Mouse (Mus musculus): Measurements from ENCODE around the gene Dll4. TPM values are rescaled to one million over a fixed set of nuclear protein-coding genes. Genes with fewer than 3 reads are reported as not detected.

The Dll4 gene
- total and polyA plus RNA-seq, 3 experiments, result 0.12 to 0.13 TPM; not detected in 1

GRCm38 (mm10) chr2:119377826-119378225, 52.2 kb downstream of the Dll4 start:
- Histone ChIP-seq H3K4me3 (replicated peaks in 1 of 3; ENCODE audit: low read depth in 2 of 3, low read length in 2 of 3, poor library complexity in 1 of 3) (no peak overlapping the region), H3K4me1 (ENCODE audit: control insufficient read depth in 1 of 2, insufficient read depth in 2 of 2) (no peaks in the 10 kb centered on the region), H3K4me2 (ENCODE audit: insufficient read depth, low read depth, poor library complexity, severe bottlenecking) (no peak overlapping the region), H3K9ac (ENCODE audit: insufficient read depth, low read depth) (no peak overlapping the region), H3K27ac (ENCODE audit: insufficient read depth, low read depth) (no peak overlapping the region), H3K79me2 (replicated peaks; ENCODE audit: control insufficient read depth, extremely low read depth, insufficient read depth, poor library complexity, severe bottlenecking) (no peaks in the 10 kb centered on the region; the same call in 1 of the 2 replicates), H3K36me3 (replicated peaks in 1 of 2; ENCODE audit: control insufficient read depth in 1 of 2, insufficient read depth in 1 of 2, low read length in 1 of 2) (peaks cover 81 to 96% of the 10 kb centered on the region in 2 experiments), H3K27me3 (replicated peaks) (no peaks in the 10 kb centered on the region), H3K9me3 (replicated peaks; ENCODE audit: low read length) (no peaks in the 10 kb centered on the region)
- dilution Hi-C loops (cut with MboI; ENCODE audit: extremely low pct_ligation_motif_present, extremely low pct_unique_long_range_greater_than_20kb, low sequenced_read_pairs), result no loop called here
- in situ Hi-C loops (cut with MboI; ENCODE audit: low pct_ligation_motif_present, low pct_unique_long_range_greater_than_20kb, low sequenced_read_pairs), result no loop called here
- TF ChIP-seq POLR2AphosphoS2 (IDR thresholded peaks at IDR 0.05; ENCODE audit: low read depth, low read length), result no peak
- TF ChIP-seq ETS1 (conservative IDR thresholded peaks at IDR 0.05; ENCODE audit: low read depth, low read length), result no peak
- TF ChIP-seq RCOR1 (conservative IDR thresholded peaks at IDR 0.05; ENCODE audit: low read depth, low read length), result no peak
- TF ChIP-seq ZNF384 (IDR thresholded peaks at IDR 0.05; ENCODE audit: low read depth, low read length), result no peak
- no peak for TF ChIP-seq MAZ (IDR thresholded peaks at IDR 0.05; ENCODE audit: low read depth, low read length)
- TF ChIP-seq ZC3H11A (IDR thresholded peaks at IDR 0.05; ENCODE audit: low read depth, low read length), result no peak
- no peak for TF ChIP-seq IRF4 (IDR thresholded peaks at IDR 0.05; ENCODE audit: low read depth, low read length)
- TF ChIP-seq EP300 (IDR thresholded peaks at IDR 0.05; ENCODE audit: low read length), result no peak
- TF ChIP-seq NELFE (IDR thresholded peaks at IDR 0.05; ENCODE audit: low read depth, low read length), result no peak
- no peak for TF ChIP-seq NRF1 (IDR thresholded peaks at IDR 0.05; ENCODE audit: low read depth, low read length)
- TF ChIP-seq USF1 (IDR thresholded peaks at IDR 0.05; ENCODE audit: low read depth, low read length), result no peak
- TF ChIP-seq TCF12 (IDR thresholded peaks at IDR 0.05; ENCODE audit: low read depth, low read length), result no peak
- DNase-seq (ENCODE audit: extremely low read depth), result no peak

- no peak for TF ChIP-seq MAZ (IDR thresholded peaks at IDR 0.05; ENCODE audit: low read depth, low read length)
- no peak for TF ChIP-seq POLR2A (IDR thresholded peaks at IDR 0.05; ENCODE audit: low read depth, low read length)
- TF ChIP-seq PAX5 (IDR thresholded peaks at IDR 0.05; ENCODE audit: low read length), result no peak
- no peak for TF ChIP-seq ELF1 (IDR thresholded peaks at IDR 0.05; ENCODE audit: low read depth, low read length)
- no peak for TF ChIP-seq ETS1 (conservative IDR thresholded peaks at IDR 0.05; ENCODE audit: low read depth, low read length)
- TF ChIP-seq ZNF384 (IDR thresholded peaks at IDR 0.05; ENCODE audit: low read depth, low read length), result no peak
- TF ChIP-seq POLR2AphosphoS2 (IDR thresholded peaks at IDR 0.05; ENCODE audit: low read depth, low read length), result no peak
- no peak for TF ChIP-seq MYC (IDR thresholded peaks at IDR 0.05; ENCODE audit: low read depth, low read length)
- TF ChIP-seq NELFE (IDR thresholded peaks at IDR 0.05; ENCODE audit: low read depth, low read length), result no peak
- no peak for TF ChIP-seq RAD21 (IDR thresholded peaks at IDR 0.05; ENCODE audit: low read depth, low read length)
- TF ChIP-seq HCFC1 (IDR thresholded peaks at IDR 0.05; ENCODE audit: low read depth, low read length), result no peak
- TF ChIP-seq TBP (conservative IDR thresholded peaks at IDR 0.05; ENCODE audit: low read depth, low read length), result no peak
- no peak for TF ChIP-seq MAX (IDR thresholded peaks at IDR 0.05; ENCODE audit: low read length)
- TF ChIP-seq JUND (conservative IDR thresholded peaks at IDR 0.05; ENCODE audit: low read depth, low read length), result no peak
- dilution Hi-C loops (cut with MboI; ENCODE audit: extremely low pct_ligation_motif_present, extremely low pct_unique_long_range_greater_than_20kb, low sequenced_read_pairs), result no loop called here
- Histone ChIP-seq H3K4me2 (ENCODE audit: insufficient read depth, low read depth, poor library complexity, severe bottlenecking) (no peak overlapping the region), H3K79me2 (replicated peaks; ENCODE audit: control insufficient read depth, extremely low read depth, insufficient read depth, poor library complexity, severe bottlenecking) (no peaks in the 10 kb centered on the region; the same call in 1 of the 2 replicates), H3K9ac (ENCODE audit: insufficient read depth, low read depth) (no peak overlapping the region), H3K4me1 (ENCODE audit: control insufficient read depth in 1 of 2, insufficient read depth in 2 of 2) (no peaks in the 10 kb centered on the region), H3K27ac (ENCODE audit: insufficient read depth, low read depth) (no peak overlapping the region), H3K9me3 (replicated peaks; ENCODE audit: low read length) (no peaks in the 10 kb centered on the region), H3K4me3 (replicated peaks in 1 of 3; ENCODE audit: low read depth in 2 of 3, low read length in 2 of 3, poor library complexity in 1 of 3) (no peak overlapping the region), H3K27me3 (replicated peaks) (no peaks in the 10 kb centered on the region), H3K36me3 (replicated peaks in 1 of 2; ENCODE audit: control insufficient read depth in 1 of 2, insufficient read depth in 1 of 2, low read length in 1 of 2) (peaks cover 73 to 97% of the 10 kb centered on the region in 2 experiments)
- DNase-seq (ENCODE audit: extremely low read depth), result no peak
- in situ Hi-C loops (cut with MboI; ENCODE audit: low pct_ligation_motif_present, low pct_unique_long_range_greater_than_20kb, low sequenced_read_pairs), result no loop called here
Observed at GRCm38 (mm10) chr2:119379455-119379854, 53.9 kb downstream of the Dll4 start.

Other genes with a start within 250 kb of the Dll4 start
- 40.5 and 45.0 TPM in 2 replicates for gene Rad51, start 213.0 kb upstream of the Dll4 start, total RNA-seq (2012; rRNA removed)
- gene Rad51, start 213.0 kb upstream of the Dll4 start, total RNA-seq (2014; rRNA removed), result 16.1 and 18.6 TPM in 2 replicates
- 87.5 and 109 TPM in 2 replicates for gene Rad51, start 213.0 kb upstream of the Dll4 start, polyA plus RNA-seq (2012; ENCODE audit: insufficient read length, low read depth)
- gene Rmdn3, start 168.8 kb upstream of the Dll4 start, total RNA-seq (2012; rRNA removed), result 49.9 and 52.0 TPM in 2 replicates
- gene Rmdn3, start 168.8 kb upstream of the Dll4 start, total RNA-seq (2014; rRNA removed), result 59.1 and 61.2 TPM in 2 replicates
- 41.8 and 48.1 TPM in 2 replicates for gene Rmdn3, start 168.8 kb upstream of the Dll4 start, polyA plus RNA-seq (2012; ENCODE audit: insufficient read length, low read depth)
- gene Gchfr, start 158.0 kb upstream of the Dll4 start, total RNA-seq (2012; rRNA removed), result 9.5 and 18.2 TPM in 2 replicates
- 0.93 and 1.8 TPM in 2 replicates for gene Gchfr, start 158.0 kb upstream of the Dll4 start, total RNA-seq (2014; rRNA removed)
- gene Gchfr, start 158.0 kb upstream of the Dll4 start, polyA plus RNA-seq (2012; ENCODE audit: insufficient read length, low read depth), result 1.1 and 2.7 TPM in 2 replicates
- 4.7 and 9.2 TPM in 2 replicates for gene Gm14137, start 151.3 kb upstream of the Dll4 start, total RNA-seq (2012; rRNA removed)
- 2.3 and 2.6 TPM in 2 replicates for gene Gm14137, start 151.3 kb upstream of the Dll4 start, total RNA-seq (2014; rRNA removed)
- 3.3 and 3.4 TPM in 2 replicates for gene Gm14137, start 151.3 kb upstream of the Dll4 start, polyA plus RNA-seq (2012; ENCODE audit: insufficient read length, low read depth)
- 38.2 and 38.7 TPM in 2 replicates for gene Zfyve19, start 117.2 kb upstream of the Dll4 start, total RNA-seq (2012; rRNA removed)
- 25.6 and 28.0 TPM in 2 replicates for gene Zfyve19, start 117.2 kb upstream of the Dll4 start, total RNA-seq (2014; rRNA removed)
- gene Zfyve19, start 117.2 kb upstream of the Dll4 start, polyA plus RNA-seq (2012; ENCODE audit: insufficient read length, low read depth), result 39.9 and 45.2 TPM in 2 replicates
- 15.3 and 18.2 TPM in 2 replicates for gene Dnajc17, start 117.0 kb upstream of the Dll4 start, total RNA-seq (2012; rRNA removed)
- 19.6 and 19.8 TPM in 2 replicates for gene Dnajc17, start 117.0 kb upstream of the Dll4 start, total RNA-seq (2014; rRNA removed)
- gene Dnajc17, start 117.0 kb upstream of the Dll4 start, polyA plus RNA-seq (2012; ENCODE audit: insufficient read length, low read depth), result 22.9 and 26.3 TPM in 2 replicates
- not detected in 2 replicates for gene Ppp1r14d, start 95.9 kb upstream of the Dll4 start, total RNA-seq (2012; rRNA removed)
- not detected in 2 replicates for gene Ppp1r14d, start 95.9 kb upstream of the Dll4 start, total RNA-seq (2014; rRNA removed)
- not detected in 2 replicates for gene Ppp1r14d, start 95.9 kb upstream of the Dll4 start, polyA plus RNA-seq (2012; ENCODE audit: insufficient read length, low read depth)
- gene Spint1, start 88.4 kb upstream of the Dll4 start, total RNA-seq (2012; rRNA removed), result not detected in 2 replicates
- gene Spint1, start 88.4 kb upstream of the Dll4 start, total RNA-seq (2014; rRNA removed), result not detected in 2 replicates
- not detected in 2 replicates for gene Spint1, start 88.4 kb upstream of the Dll4 start, polyA plus RNA-seq (2012; ENCODE audit: insufficient read length, low read depth)
- 0.08 and 0.17 TPM in 2 replicates for gene Rhov, start 54.5 kb upstream of the Dll4 start, total RNA-seq (2012; rRNA removed)
- not detected in 2 replicates for gene Rhov, start 54.5 kb upstream of the Dll4 start, total RNA-seq (2014; rRNA removed)
- not detected in 2 replicates for gene Rhov, start 54.5 kb upstream of the Dll4 start, polyA plus RNA-seq (2012; ENCODE audit: insufficient read length, low read depth)
- 14.8 and 15.4 TPM in 2 replicates for gene Vps18, start 37.0 kb upstream of the Dll4 start, total RNA-seq (2012; rRNA removed)
- 7.4 and 8.7 TPM in 2 replicates for gene Vps18, start 37.0 kb upstream of the Dll4 start, total RNA-seq (2014; rRNA removed)
- gene Vps18, start 37.0 kb upstream of the Dll4 start, polyA plus RNA-seq (2012; ENCODE audit: insufficient read length, low read depth), result 15.8 and 17.9 TPM in 2 replicates
- 47.5 and 95.6 TPM in 2 replicates for gene Chac1, start 25.4 kb downstream of the Dll4 start, total RNA-seq (2012; rRNA removed)
- 47.2 and 49.2 TPM in 2 replicates for gene Chac1, start 25.4 kb downstream of the Dll4 start, total RNA-seq (2014; rRNA removed)
- gene Chac1, start 25.4 kb downstream of the Dll4 start, polyA plus RNA-seq (2012; ENCODE audit: insufficient read length, low read depth), result 33.3 and 33.4 TPM in 2 replicates
- 11.4 and 13.5 TPM in 2 replicates for gene Ino80, start 151.9 kb downstream of the Dll4 start, total RNA-seq (2012; rRNA removed)
- gene Ino80, start 151.9 kb downstream of the Dll4 start, total RNA-seq (2014; rRNA removed), result 10.6 and 10.9 TPM in 2 replicates
- gene Ino80, start 151.9 kb downstream of the Dll4 start, polyA plus RNA-seq (2012; ENCODE audit: insufficient read length, low read depth), result 17.8 TPM in 2 replicates
- 0.08 and 0.25 TPM in 2 replicates for gene Exd1, start 221.8 kb downstream of the Dll4 start, total RNA-seq (2012; rRNA removed)
- gene Exd1, start 221.8 kb downstream of the Dll4 start, total RNA-seq (2014; rRNA removed), result 0.14 and 0.17 TPM in 2 replicates
- gene Exd1, start 221.8 kb downstream of the Dll4 start, polyA plus RNA-seq (2012; ENCODE audit: insufficient read length, low read depth), result 0.14 and 0.39 TPM in 2 replicates
- gene Chp1, start 221.9 kb downstream of the Dll4 start, total RNA-seq (2012; rRNA removed), result 28.7 and 29.9 TPM in 2 replicates
- 55.9 and 62.1 TPM in 2 replicates for gene Chp1, start 221.9 kb downstream of the Dll4 start, total RNA-seq (2014; rRNA removed)
- 41.5 and 47.9 TPM in 2 replicates for gene Chp1, start 221.9 kb downstream of the Dll4 start, polyA plus RNA-seq (2012; ENCODE audit: insufficient read length, low read depth)